Mouse (Mus musculus) cerebellum, postnatal 36 days (tissue): ENCODE measurements around the gene Cfap161.
A peak's percentile ranks its signal among the peaks of the same experiment; 100 is the strongest.

Experiments
- DNase-seq, 2 experiments: peaks; one replicate each; pipeline ENCODE4 v3.0.0; 2021 to 2022; ENCODE audit warnings: mixed read lengths in 2 of 2

Gene Cfap161

GRCm38 (mm10) chr7:83738623-83739462 lies 55.8 kb downstream of the Cfap161 start:
- DNase-seq: no peak

- DNase-seq: no peak
These were observed 56.7 kb downstream of the Cfap161 start for GRCm38 (mm10) chr7:83737914-83738490.

GRCm38 (mm10) chr7:83736341-83737115 lies 58.2 kb downstream of the Cfap161 start:
- DNase-seq: peak in 1 of 2 experiments; percentile 16

GRCm38 (mm10) chr7:83735108-83735781 lies 59.4 kb downstream of the Cfap161 start:
- DNase-seq: peak; percentile 92 to 94

- peak; percentile 47 to 56 for DNase-seq
These were observed 60.0 kb downstream of the Cfap161 start for GRCm38 (mm10) chr7:83734671-83735082.

- DNase-seq: peak in 1 of 2 experiments; percentile 39
These were observed 60.4 kb downstream of the Cfap161 start for GRCm38 (mm10) chr7:83734246-83734645.

GRCm38 (mm10) chr7:83732781-83733180 lies 61.9 kb downstream of the Cfap161 start:
- DNase-seq: no peak

- peak; percentile 86 to 88 for DNase-seq
These were observed 62.6 kb downstream of the Cfap161 start for GRCm38 (mm10) chr7:83731961-83732666.

GRCm38 (mm10) chr7:83731297-83731696 lies 63.4 kb downstream of the Cfap161 start:
- DNase-seq: no peak

GRCm38 (mm10) chr7:83726936-83727632 lies 67.6 kb downstream of the Cfap161 start:
- DNase-seq: no peak

GRCm38 (mm10) chr7:83725801-83726200 lies 68.9 kb downstream of the Cfap161 start:
- peak in 1 of 2 experiments; percentile 9 for DNase-seq

GRCm38 (mm10) chr7:83724541-83724940 lies 70.1 kb downstream of the Cfap161 start:
- DNase-seq: peak in 1 of 2 experiments; percentile 20
